Mouse (Mus musculus): ENCODE data around the gene Vamp2.

DNA sequence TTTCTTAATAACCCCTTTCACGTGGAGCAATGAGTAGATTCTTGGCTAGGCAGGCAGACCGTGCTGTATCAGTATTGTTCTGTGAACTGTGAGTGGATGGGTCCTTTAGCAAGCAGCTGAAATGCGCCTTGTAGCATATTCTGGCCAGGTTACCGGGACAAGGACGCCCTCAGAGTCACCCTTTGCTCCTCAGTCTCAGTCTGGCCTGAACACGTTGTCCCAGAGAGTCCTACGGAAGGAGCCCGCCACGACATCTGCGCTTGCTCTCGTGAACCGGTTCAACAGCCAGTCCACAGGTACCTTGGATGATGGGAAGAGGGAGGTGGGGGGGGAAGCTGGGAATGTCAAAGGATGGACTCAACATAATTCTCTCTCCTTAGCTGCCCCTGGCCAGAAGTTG, 40.7 kb upstream of the Vamp2 start:
- TF ChIP-seq CTCF (conservative IDR thresholded peaks at IDR 0.05; ENCODE audit: low read length) = no peak
- no peak for TF ChIP-seq NANOG (IDR thresholded peaks at IDR 0.05; ENCODE audit: borderline replicate concordance, low read length)
